Mouse (Mus musculus): ENCODE data around the gene Id3. TPM values are rescaled to one million over a fixed set of nuclear protein-coding genes. Genes with fewer than 3 reads are reported as not detected.

Gene Id3
- polyA plus RNA-seq, 1 experiment from 2014 or later: 156 TPM

GRCm38 (mm10) chr4:136134978-136135873, 8.1 kb upstream of the Id3 start:
- H3K27me3 ChIP-seq (ENCODE audit: control insufficient read depth, insufficient read depth, low read length): no peaks in the 10 kb centered on the region
- peak overlapping the region; percentile 36 for H3K4me3 ChIP-seq (ENCODE audit: low read depth, low read length)
- peak; percentile 72 for ATAC-seq (ENCODE audit: low read depth)
- no peaks in the 10 kb centered on the region for H3K9me3 ChIP-seq (ENCODE audit: control insufficient read depth, low read length)
- H3K4me1 ChIP-seq (ENCODE audit: control insufficient read depth, insufficient read depth, low read length): peaks cover 21% of the 10 kb centered on the region
- peak overlapping the region; percentile 64 for H3K9ac ChIP-seq (replicated peaks; ENCODE audit: low read depth, low read length)
- under 1% methylated on average over 50 of the region's 50 CpGs for WGBS
- H3K27ac ChIP-seq (ENCODE audit: low read depth, low read length): peak overlapping the region; percentile 96
- peak overlapping the region; percentile 79 for H3K4me2 ChIP-seq (ENCODE audit: low read depth, low read length)
- H3K36me3 ChIP-seq (ENCODE audit: control insufficient read depth, insufficient read depth, low read length): no peaks in the 10 kb centered on the region

- ATAC-seq (ENCODE audit: low read depth): peak; percentile 33
- Histone ChIP-seq H3K9ac (replicated peaks; ENCODE audit: low read depth, low read length) (peak overlapping the region; percentile 64), H3K27me3 (ENCODE audit: control insufficient read depth, insufficient read depth, low read length) (no peaks in the 10 kb centered on the region), H3K36me3 (ENCODE audit: control insufficient read depth, insufficient read depth, low read length) (no peaks in the 10 kb centered on the region), H3K4me2 (ENCODE audit: low read depth, low read length) (peak overlapping the region; percentile 79; the same call in 1 of the 2 replicates), H3K27ac (ENCODE audit: low read depth, low read length) (peak overlapping the region; percentile 96), H3K9me3 (ENCODE audit: control insufficient read depth, low read length) (no peaks in the 10 kb centered on the region), H3K4me1 (ENCODE audit: control insufficient read depth, insufficient read depth, low read length) (peaks cover 21% of the 10 kb centered on the region), H3K4me3 (ENCODE audit: low read depth, low read length) (peak overlapping the region; percentile 36; the same call in 1 of the 2 replicates)
- 24% methylated on average over 9 of the region's 9 CpGs for WGBS
Measured at GRCm38 (mm10) chr4:136135874-136136728, 7.2 kb upstream of the Id3 start.

GRCm38 (mm10) chr4:136139326-136140110, 3.8 kb upstream of the Id3 start:
- Histone ChIP-seq H3K36me3 (ENCODE audit: control insufficient read depth, insufficient read depth, low read length) (no peaks in the 10 kb centered on the region), H3K9me3 (ENCODE audit: control insufficient read depth, low read length) (no peaks in the 10 kb centered on the region), H3K4me2 (ENCODE audit: low read depth, low read length) (no peak overlapping the region), H3K27ac (ENCODE audit: low read depth, low read length) (peak overlapping the region; percentile 73), H3K4me3 (ENCODE audit: low read depth, low read length) (peak overlapping the region; percentile 25), H3K9ac (replicated peaks; ENCODE audit: low read depth, low read length) (no peak overlapping the region), H3K4me1 (ENCODE audit: control insufficient read depth, insufficient read depth, low read length) (peaks cover 32% of the 10 kb centered on the region), H3K27me3 (ENCODE audit: control insufficient read depth, insufficient read depth, low read length) (no peaks in the 10 kb centered on the region)
- no peak for ATAC-seq (ENCODE audit: low read depth)
- 55% methylated on average over 17 of the region's 17 CpGs for WGBS

- peak overlapping the region; percentile 81 for H3K27ac ChIP-seq (ENCODE audit: low read depth, low read length)
- H3K36me3 ChIP-seq (ENCODE audit: control insufficient read depth, insufficient read depth, low read length): no peaks in the 10 kb centered on the region
- H3K27me3 ChIP-seq (ENCODE audit: control insufficient read depth, insufficient read depth, low read length): peaks cover 3% of the 10 kb centered on the region; the same call in 1 of the 2 replicates
- no peaks in the 10 kb centered on the region for H3K9me3 ChIP-seq (ENCODE audit: control insufficient read depth, low read length)
- H3K4me3 ChIP-seq (ENCODE audit: low read depth, low read length): peak overlapping the region; percentile 25
- peaks cover 26% of the 10 kb centered on the region for H3K4me1 ChIP-seq (ENCODE audit: control insufficient read depth, insufficient read depth, low read length)
- H3K4me2 ChIP-seq (ENCODE audit: low read depth, low read length): peak overlapping the region; percentile 51
- peak overlapping the region; percentile 32 for H3K9ac ChIP-seq (replicated peaks; ENCODE audit: low read depth, low read length)
- 7% methylated on average over 31 of the region's 31 CpGs for WGBS
- peak; percentile 84 for ATAC-seq (ENCODE audit: low read depth)
Measured at GRCm38 (mm10) chr4:136140327-136141250, 2.7 kb upstream of the Id3 start.

- H3K4me1 ChIP-seq (ENCODE audit: control insufficient read depth, insufficient read depth, low read length): peaks cover 20% of the 10 kb centered on the region
- 9% methylated on average over 17 of the region's 17 CpGs for WGBS
- no peak overlapping the region for H3K9ac ChIP-seq (replicated peaks; ENCODE audit: low read depth, low read length)
- H3K4me2 ChIP-seq (ENCODE audit: low read depth, low read length): peak overlapping the region; percentile 82
- H3K27ac ChIP-seq (ENCODE audit: low read depth, low read length): peak overlapping the region; percentile 23
- peak overlapping the region; percentile 58; the same call in 1 of the 2 replicates for H3K4me3 ChIP-seq (ENCODE audit: low read depth, low read length)
- H3K36me3 ChIP-seq (ENCODE audit: control insufficient read depth, insufficient read depth, low read length): no peaks in the 10 kb centered on the region
- peaks cover 3% of the 10 kb centered on the region; the same call in 1 of the 2 replicates for H3K27me3 ChIP-seq (ENCODE audit: control insufficient read depth, insufficient read depth, low read length)
- ATAC-seq (ENCODE audit: low read depth): no peak
- H3K9me3 ChIP-seq (ENCODE audit: control insufficient read depth, low read length): no peaks in the 10 kb centered on the region
Measured at GRCm38 (mm10) chr4:136142267-136143192, 767 bp upstream of the Id3 start.

GRCm38 (mm10) chr4:136144126-136144926, 1.0 kb downstream of the Id3 start:
- Histone ChIP-seq H3K36me3 (ENCODE audit: control insufficient read depth, insufficient read depth, low read length) (no peaks in the 10 kb centered on the region), H3K4me1 (ENCODE audit: control insufficient read depth, insufficient read depth, low read length) (peaks cover 23% of the 10 kb centered on the region), H3K4me2 (ENCODE audit: low read depth, low read length) (peak overlapping the region; percentile 82), H3K27me3 (ENCODE audit: control insufficient read depth, insufficient read depth, low read length) (peaks cover 3% of the 10 kb centered on the region; the same call in 1 of the 2 replicates), H3K27ac (ENCODE audit: low read depth, low read length) (peak overlapping the region; percentile 84), H3K9me3 (ENCODE audit: control insufficient read depth, low read length) (no peaks in the 10 kb centered on the region), H3K4me3 (ENCODE audit: low read depth, low read length) (peak overlapping the region; percentile 58), H3K9ac (replicated peaks; ENCODE audit: low read depth, low read length) (peak overlapping the region; percentile 71)
- under 1% methylated on average over 49 of the region's 50 CpGs for WGBS
- no peak for ATAC-seq (ENCODE audit: low read depth)

GRCm38 (mm10) chr4:136144927-136145292, 1.6 kb downstream of the Id3 start:
- Histone ChIP-seq H3K36me3 (ENCODE audit: control insufficient read depth, insufficient read depth, low read length) (no peaks in the 10 kb centered on the region), H3K4me2 (ENCODE audit: low read depth, low read length) (peak overlapping the region; percentile 82), H3K9me3 (ENCODE audit: control insufficient read depth, low read length) (no peaks in the 10 kb centered on the region), H3K27me3 (ENCODE audit: control insufficient read depth, insufficient read depth, low read length) (peaks cover 3% of the 10 kb centered on the region; the same call in 1 of the 2 replicates), H3K4me3 (ENCODE audit: low read depth, low read length) (peak overlapping the region; percentile 58), H3K4me1 (ENCODE audit: control insufficient read depth, insufficient read depth, low read length) (peaks cover 23% of the 10 kb centered on the region), H3K27ac (ENCODE audit: low read depth, low read length) (peak overlapping the region; percentile 84), H3K9ac (replicated peaks; ENCODE audit: low read depth, low read length) (peak overlapping the region; percentile 71)
- WGBS: under 1% methylated on average over 11 of the region's 11 CpGs
- ATAC-seq (ENCODE audit: low read depth): no peak
